Mouse (Mus musculus) forebrain, embryonic 11.5 days (tissue): ENCODE measurements around the gene Atp5l. TPM values are rescaled to one million over a fixed set of nuclear protein-coding genes. Genes with fewer than 3 reads are reported as not detected.

Experiments used
- ATAC-seq: fragments of 200-750 bp; cut with Nextera tagmentation; replicated peaks from 2 replicates; pipeline ENCODE4 v1.8.0; 2017; ENCODE audit warnings: moderate TSS enrichment; ENCODE audit not compliant: low FRiP score
- DNase-seq: peaks from one replicate; pipeline ENCODE4 v3.0.0-alpha.2; 2017; ENCODE audit warnings: low spot score
- H3K27ac ChIP-seq: fragments of 300-500 bp; sonication (generic); 2 replicates; pipeline ENCODE4 v1.5.1; 2014; ENCODE audit warnings: low read depth, low read length
- H3K27me3 ChIP-seq: fragments of 300-500 bp; sonication (generic); 2 replicates; pipeline ENCODE4 v1.6.1; 2014; ENCODE audit warnings: mild to moderate bottlenecking, low read length, mixed read lengths; ENCODE audit not compliant: control insufficient read depth, insufficient read depth
- H3K36me3 ChIP-seq: fragments of 300-500 bp; sonication (generic); 2 replicates; pipeline ENCODE4 v1.6.1; 2014; ENCODE audit warnings: mild to moderate bottlenecking, low read length, moderate library complexity, mixed read lengths; ENCODE audit not compliant: control insufficient read depth, insufficient read depth
- H3K4me1 ChIP-seq: fragments of 300-500 bp; sonication (generic); replicated peaks from 2 replicates; pipeline ENCODE4 v1.6.1; 2014; ENCODE audit warnings: low read length, mixed read lengths; ENCODE audit not compliant: control insufficient read depth, insufficient read depth
- H3K4me2 ChIP-seq: fragments of 300-500 bp; sonication (generic); 2 replicates; pipeline ENCODE4 v1.6.1; 2014; ENCODE audit warnings: low read depth, mild to moderate bottlenecking, low read length, moderate library complexity, mixed read lengths; ENCODE audit not compliant: severe bottlenecking
- H3K4me3 ChIP-seq: fragments of 300-500 bp; sonication (generic); 2 replicates; pipeline ENCODE4 v1.5.1; 2014; ENCODE audit warnings: low read depth, low read length
- H3K9ac ChIP-seq: fragments of 300-500 bp; sonication (generic); 2 replicates; pipeline ENCODE4 v1.6.1; 2014; ENCODE audit warnings: low read length
- H3K9me3 ChIP-seq: fragments of 300-500 bp; sonication (generic); 2 replicates; pipeline ENCODE4 v1.6.1; 2016; ENCODE audit warnings: low read length, mixed read lengths; ENCODE audit not compliant: control insufficient read depth
- WGBS: fragments of 180-500 bp; shearing (Covaris S2); extraction: QIAGEN DNeasy Blood & Tissue Kit; methylation state at CpG from one replicate; pipeline ENCODE4 v1.1.7; 2014; 5-methylcytosine and 5-hydroxymethylcytosine counted together
- polyA plus RNA-seq: library from polyadenylated mRNA; unstranded; fragments of >200 nt; fragmentation: Nextera tagmentation; extraction: Ambion mirVana; gene quantifications from 2 replicates; pipeline ENCODE4 v1.2.1, GENCODE M21; 2014

The Atp5l gene
- polyA plus RNA-seq, 1 experiment from 2014 or later = 546 TPM

- H3K9me3 ChIP-seq = no peaks in the 10 kb centered on the region
- H3K9ac ChIP-seq = no peak overlapping the region
- 78% methylated on average over 4 of the region's 4 CpGs for WGBS
- no peaks in the 10 kb centered on the region for H3K4me1 ChIP-seq
- H3K4me2 ChIP-seq = no peak overlapping the region
- H3K27ac ChIP-seq = no peak overlapping the region
- no peaks in the 10 kb centered on the region for H3K36me3 ChIP-seq
- ATAC-seq (no peak), DNase-seq (no peak)
- H3K27me3 ChIP-seq = no peaks in the 10 kb centered on the region
- H3K4me3 ChIP-seq = no peak overlapping the region
These were observed 14.9 kb downstream of the Atp5l start for GRCm38 (mm10) chr9:44905620-44906019.

GRCm38 (mm10) chr9:44904964-44905363 lies 15.6 kb downstream of the Atp5l start:
- Histone ChIP-seq H3K9ac (no peak overlapping the region), H3K27me3 (no peaks in the 10 kb centered on the region), H3K4me2 (no peak overlapping the region), H3K9me3 (no peaks in the 10 kb centered on the region), H3K4me1 (no peaks in the 10 kb centered on the region), H3K27ac (no peak overlapping the region), H3K4me3 (no peak overlapping the region), H3K36me3 (no peaks in the 10 kb centered on the region)
- 70% methylated on average over 5 of the region's 5 CpGs for WGBS
- ATAC-seq (no peak), DNase-seq (no peak)

GRCm38 (mm10) chr9:44903856-44904255 lies 16.7 kb downstream of the Atp5l start:
- 83% methylated on average over 4 of the region's 4 CpGs for WGBS
- Histone ChIP-seq H3K4me3 (no peak overlapping the region), H3K4me2 (no peak overlapping the region), H3K4me1 (no peaks in the 10 kb centered on the region), H3K27ac (no peak overlapping the region), H3K9me3 (no peaks in the 10 kb centered on the region), H3K36me3 (no peaks in the 10 kb centered on the region), H3K9ac (no peak overlapping the region), H3K27me3 (no peaks in the 10 kb centered on the region)
- DNase-seq (no peak), ATAC-seq (no peak)

GRCm38 (mm10) chr9:44900402-44900801 lies 20.1 kb downstream of the Atp5l start:
- no peak for ATAC-seq
- Histone ChIP-seq H3K4me1 (no peaks in the 10 kb centered on the region), H3K4me2 (no peak overlapping the region), H3K9ac (no peak overlapping the region), H3K4me3 (no peak overlapping the region), H3K36me3 (no peaks in the 10 kb centered on the region), H3K9me3 (no peaks in the 10 kb centered on the region), H3K27ac (no peak overlapping the region), H3K27me3 (no peaks in the 10 kb centered on the region)
- 66% methylated on average over 4 of the region's 4 CpGs for WGBS
- DNase-seq = no peak

- Histone ChIP-seq H3K36me3 (no peaks in the 10 kb centered on the region), H3K4me2 (no peak overlapping the region), H3K9ac (no peak overlapping the region), H3K4me1 (no peaks in the 10 kb centered on the region), H3K4me3 (no peak overlapping the region), H3K27ac (no peak overlapping the region), H3K9me3 (no peaks in the 10 kb centered on the region), H3K27me3 (no peaks in the 10 kb centered on the region)
- WGBS = 84% methylated on average over 3 of the region's 3 CpGs
- ATAC-seq = no peak
- DNase-seq = no peak
These were observed 20.8 kb downstream of the Atp5l start for GRCm38 (mm10) chr9:44899716-44900115.

GRCm38 (mm10) chr9:44897024-44897423 lies 23.5 kb downstream of the Atp5l start:
- WGBS = 71% methylated on average over 4 of the region's 4 CpGs
- H3K27me3 ChIP-seq = no peaks in the 10 kb centered on the region
- no peak overlapping the region for H3K4me3 ChIP-seq
- H3K4me1 ChIP-seq = no peaks in the 10 kb centered on the region
- H3K27ac ChIP-seq = no peak overlapping the region
- no peak overlapping the region for H3K4me2 ChIP-seq
- no peaks in the 10 kb centered on the region for H3K9me3 ChIP-seq
- no peak for DNase-seq
- H3K9ac ChIP-seq = no peak overlapping the region
- H3K36me3 ChIP-seq = no peaks in the 10 kb centered on the region
- no peak for ATAC-seq

- no peak overlapping the region for H3K9ac ChIP-seq
- 67% methylated on average over 3 of the region's 3 CpGs for WGBS
- no peak overlapping the region for H3K27ac ChIP-seq
- H3K4me1 ChIP-seq = no peaks in the 10 kb centered on the region
- H3K4me3 ChIP-seq = no peak overlapping the region
- DNase-seq (no peak), ATAC-seq (no peak)
- H3K27me3 ChIP-seq = no peaks in the 10 kb centered on the region
- H3K9me3 ChIP-seq = no peaks in the 10 kb centered on the region
- H3K4me2 ChIP-seq = no peak overlapping the region
- no peaks in the 10 kb centered on the region for H3K36me3 ChIP-seq
These were observed 27.9 kb downstream of the Atp5l start for GRCm38 (mm10) chr9:44892664-44893063.

GRCm38 (mm10) chr9:44891210-44891609 lies 29.3 kb downstream of the Atp5l start:
- H3K27ac ChIP-seq = no peak overlapping the region
- WGBS = 81% methylated on average over 6 of the region's 6 CpGs
- H3K9ac ChIP-seq = no peak overlapping the region
- no peaks in the 10 kb centered on the region for H3K36me3 ChIP-seq
- DNase-seq (no peak), ATAC-seq (no peak)
- H3K9me3 ChIP-seq = no peaks in the 10 kb centered on the region
- no peaks in the 10 kb centered on the region for H3K4me1 ChIP-seq
- H3K4me3 ChIP-seq = no peak overlapping the region
- H3K27me3 ChIP-seq = no peaks in the 10 kb centered on the region
- no peak overlapping the region for H3K4me2 ChIP-seq

GRCm38 (mm10) chr9:44890122-44890521 lies 30.4 kb downstream of the Atp5l start:
- H3K36me3 ChIP-seq = no peaks in the 10 kb centered on the region
- 74% methylated on average over 2 of the region's 2 CpGs for WGBS
- no peak overlapping the region for H3K27ac ChIP-seq
- DNase-seq (no peak), ATAC-seq (no peak)
- H3K4me1 ChIP-seq = no peaks in the 10 kb centered on the region
- no peak overlapping the region for H3K4me3 ChIP-seq
- no peaks in the 10 kb centered on the region for H3K27me3 ChIP-seq
- no peak overlapping the region for H3K9ac ChIP-seq
- no peak overlapping the region for H3K4me2 ChIP-seq
- no peaks in the 10 kb centered on the region for H3K9me3 ChIP-seq
